Mouse (Mus musculus) heart, embryonic 13.5 days (tissue): ENCODE results near the gene Rbx1. TPM values are rescaled to one million over a fixed set of nuclear protein-coding genes. Genes with fewer than 3 reads are reported as not detected.
"Not testable (repeated sequence)": the region's sequence is repeated elsewhere in the genome, so short reads cannot be mapped to it uniquely, and the experiment has no call there.

Experiments used
- ATAC-seq: fragments of 200-750 bp; cut with Nextera tagmentation; 2 replicates; pipeline ENCODE4 v1.8.0; 2017; ENCODE audit warnings: moderate TSS enrichment; ENCODE audit not compliant: insufficient number of reproducible peaks, low FRiP score, low TSS enrichment; ENCODE audit errors: extremely low read depth
- H3K27ac ChIP-seq: fragments of 300-500 bp; sonication (generic); replicated peaks from 2 replicates; pipeline ENCODE4 v1.5.1; 2015; ENCODE audit warnings: moderate library complexity, mild to moderate bottlenecking, inconsistent platforms
- H3K27me3 ChIP-seq: fragments of 300-500 bp; sonication (generic); replicated peaks from 2 replicates; pipeline ENCODE4 v1.6.1; 2015; ENCODE audit warnings: mild to moderate bottlenecking, inconsistent platforms
- H3K36me3 ChIP-seq: fragments of 300-500 bp; sonication (generic); 2 replicates; pipeline ENCODE4 v1.6.1; 2015; ENCODE audit warnings: mild to moderate bottlenecking, inconsistent platforms
- H3K4me1 ChIP-seq: fragments of 300-500 bp; sonication (generic); 2 replicates; pipeline ENCODE4 v1.6.1; 2015; ENCODE audit warnings: inconsistent platforms
- H3K4me2 ChIP-seq: fragments of 300-500 bp; sonication (generic); 2 replicates; pipeline ENCODE4 v1.6.1; 2015; ENCODE audit warnings: inconsistent platforms, mild to moderate bottlenecking, moderate library complexity
- H3K4me3 ChIP-seq: fragments of 300-500 bp; sonication (generic); 2 replicates; pipeline ENCODE4 v1.5.1; 2015; ENCODE audit warnings: moderate library complexity, mild to moderate bottlenecking, inconsistent platforms
- H3K9ac ChIP-seq: fragments of 300-500 bp; sonication (generic); 2 replicates; pipeline ENCODE4 v1.6.1; 2015; ENCODE audit warnings: inconsistent platforms, mild to moderate bottlenecking, moderate library complexity
- H3K9me3 ChIP-seq: fragments of 300-500 bp; sonication (generic); 2 replicates; pipeline ENCODE4 v1.6.1; 2016; ENCODE audit warnings: inconsistent platforms
- WGBS: fragments of 180-500 bp; shearing (Covaris S2); methylation state at CpG from one replicate; pipeline ENCODE4 v1.1.7; 2015; ENCODE audit warnings: mixed read lengths; 5-methylcytosine and 5-hydroxymethylcytosine counted together
- polyA plus RNA-seq: library from polyadenylated mRNA; unstranded; fragments of >200 nt; fragmentation: Nextera tagmentation; extraction: Ambion mirVana; gene quantifications from 2 replicates; pipeline ENCODE4 v1.2.1, GENCODE M21; 2015

Gene Rbx1
- polyA plus RNA-seq, 1 experiment from 2014 or later = 308 TPM

DNA sequence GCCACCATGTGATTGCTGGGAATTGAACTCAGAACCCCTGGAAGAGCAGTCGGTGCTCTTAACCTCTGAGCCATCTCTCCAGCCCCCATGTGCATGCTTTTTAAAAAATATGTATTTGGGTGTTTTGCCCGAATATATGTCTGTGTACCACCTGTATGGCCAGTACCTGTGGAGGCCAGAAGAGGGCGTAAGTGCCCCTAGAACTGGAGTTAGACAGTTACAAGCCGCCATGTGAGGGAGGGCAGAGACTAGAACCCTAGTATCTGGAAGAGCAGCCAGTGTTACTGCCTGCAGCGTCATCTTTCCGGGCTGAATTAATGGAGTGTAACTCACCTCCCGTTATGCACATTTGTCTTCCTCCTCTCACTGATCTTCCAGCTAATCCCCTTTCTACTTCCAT, 4.6 kb upstream of the Rbx1 start:
- Histone ChIP-seq H3K4me2 (no peak overlapping the region), H3K4me1 (peaks cover 5% of the 10 kb centered on the region), H3K9me3 (peaks cover 7% of the 10 kb centered on the region), H3K4me3 (no peak overlapping the region), H3K27me3 (no peaks in the 10 kb centered on the region), H3K9ac (no peak overlapping the region), H3K27ac (no peak overlapping the region), H3K36me3 (peaks cover 16% of the 10 kb centered on the region)
- ATAC-seq = no peak
- WGBS = 74% methylated on average over 7 of the region's 7 CpGs

DNA sequence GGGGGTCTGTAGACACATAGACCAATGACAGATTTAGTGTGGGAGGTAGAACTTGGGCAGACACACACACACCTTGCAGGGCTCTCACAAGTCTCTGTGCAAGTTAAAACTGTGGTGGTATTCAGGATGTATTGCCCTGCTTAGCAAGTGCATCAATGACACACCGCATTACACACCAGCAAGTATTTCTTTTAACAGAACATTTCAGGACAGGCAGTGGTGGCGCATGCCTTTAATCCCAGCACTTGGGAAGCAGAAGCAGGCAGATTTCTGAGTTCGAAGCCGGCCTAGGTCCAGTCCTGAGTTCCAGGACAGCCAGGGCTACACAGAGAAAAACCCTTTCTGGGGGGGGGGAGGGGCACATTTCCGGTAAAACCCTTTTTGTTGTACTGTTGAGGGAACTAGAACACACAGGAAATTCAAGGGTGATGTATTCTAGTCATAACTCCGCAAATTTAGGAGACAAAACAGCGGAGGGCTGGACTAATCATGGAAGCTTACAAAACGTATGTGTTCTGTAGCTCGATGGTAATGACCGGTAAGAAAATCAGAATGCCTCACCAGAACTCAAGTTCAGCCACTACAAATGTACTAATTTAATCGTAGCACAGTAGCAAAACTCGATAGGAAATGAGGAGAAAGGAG, 958 bp upstream of the Rbx1 start:
- H3K4me3 ChIP-seq = peak overlapping the region; percentile 79
- H3K9me3 ChIP-seq = peaks cover 7% of the 10 kb centered on the region
- H3K4me1 ChIP-seq = peaks cover 17% of the 10 kb centered on the region
- H3K27ac ChIP-seq = peak overlapping the region; percentile 89
- H3K36me3 ChIP-seq = peaks cover 27% of the 10 kb centered on the region
- no peaks in the 10 kb centered on the region for H3K27me3 ChIP-seq
- ATAC-seq = no peak
- peak overlapping the region; percentile 81 for H3K9ac ChIP-seq
- peak overlapping the region; percentile 68 for H3K4me2 ChIP-seq
- WGBS = 73% methylated on average over 12 of the region's 12 CpGs

DNA sequence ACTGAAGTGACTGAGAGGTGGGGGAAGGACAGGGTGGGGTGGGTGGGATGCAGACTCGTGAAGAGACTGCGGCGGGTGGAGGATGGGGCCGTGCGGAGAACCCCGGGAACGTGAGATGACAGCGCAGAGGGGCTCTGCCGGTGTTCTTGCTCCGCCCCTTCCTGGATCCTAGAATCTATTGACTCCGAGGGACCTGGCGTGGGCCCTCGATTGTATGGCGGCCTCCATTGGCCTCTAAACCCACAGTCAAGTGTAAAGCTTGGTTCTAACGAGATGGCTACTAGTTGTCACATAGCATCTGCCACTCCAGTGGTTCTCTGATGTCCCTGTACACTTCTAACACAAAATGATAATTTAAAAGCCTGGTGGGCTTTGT, 630 bp downstream of the Rbx1 start:
- peak overlapping the region; percentile 88 for H3K27ac ChIP-seq
- peaks cover 7% of the 10 kb centered on the region for H3K9me3 ChIP-seq
- 0% methylated on average over 15 of the region's 15 CpGs for WGBS
- peak overlapping the region; percentile 89 for H3K9ac ChIP-seq
- peaks cover 17% of the 10 kb centered on the region for H3K4me1 ChIP-seq
- peak overlapping the region; percentile 79 for H3K4me2 ChIP-seq
- peak overlapping the region; percentile 79 for H3K4me3 ChIP-seq
- H3K27me3 ChIP-seq = no peaks in the 10 kb centered on the region
- ATAC-seq = peak; percentile 39; the same call in 1 of the 2 replicates
- peaks cover 39% of the 10 kb centered on the region for H3K36me3 ChIP-seq

DNA sequence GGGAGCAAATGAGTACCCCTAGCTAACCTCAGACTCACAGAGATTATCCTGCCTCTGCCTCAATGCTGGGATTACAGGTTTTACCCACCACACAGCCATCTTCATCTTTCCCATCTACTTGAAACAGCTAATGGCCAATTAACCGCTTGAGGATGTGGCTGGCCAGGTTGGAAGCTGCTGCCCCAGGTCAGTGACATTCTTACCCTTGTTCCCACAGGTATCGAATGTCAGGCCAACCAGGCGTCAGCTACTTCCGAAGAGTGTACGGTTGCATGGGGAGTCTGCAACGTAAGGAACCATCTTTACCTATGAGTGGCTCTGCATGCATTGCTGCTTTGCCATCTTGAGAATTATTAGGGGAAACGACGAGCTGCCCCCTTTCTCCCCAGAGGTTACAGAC, 4.6 kb downstream of the Rbx1 start:
- Histone ChIP-seq H3K4me2 (no peak overlapping the region), H3K27ac (no peak overlapping the region), H3K9ac (no peak overlapping the region), H3K4me3 (no peak overlapping the region), H3K36me3 (peaks cover 72% of the 10 kb centered on the region), H3K9me3 (no peaks in the 10 kb centered on the region), H3K27me3 (no peaks in the 10 kb centered on the region), H3K4me1 (peaks cover 12% of the 10 kb centered on the region)
- no peak for ATAC-seq
- WGBS = 83% methylated on average over 8 of the region's 8 CpGs

DNA sequence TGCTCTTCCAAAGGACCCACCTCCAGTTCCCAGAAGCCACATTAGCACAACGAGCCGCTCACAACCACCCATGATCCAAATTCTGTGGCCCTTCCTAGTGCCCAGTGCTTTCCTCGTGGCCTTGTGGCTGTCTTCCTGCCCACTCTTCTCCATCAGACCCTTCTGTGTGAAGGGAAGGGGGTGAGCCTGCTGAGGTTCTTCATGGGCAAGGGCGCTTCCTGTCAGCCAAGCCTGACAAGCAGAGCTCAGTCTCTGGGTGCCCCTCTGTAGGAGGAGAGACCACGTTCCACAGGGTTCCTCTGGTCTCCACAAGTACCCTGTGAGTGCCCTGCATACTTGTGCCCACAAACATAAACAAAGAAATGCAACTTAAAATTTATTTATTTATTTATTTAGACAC, 6.2 kb downstream of the Rbx1 start:
- WGBS = 90% methylated on average over 5 of the region's 5 CpGs
- no peak overlapping the region for H3K27ac ChIP-seq

DNA sequence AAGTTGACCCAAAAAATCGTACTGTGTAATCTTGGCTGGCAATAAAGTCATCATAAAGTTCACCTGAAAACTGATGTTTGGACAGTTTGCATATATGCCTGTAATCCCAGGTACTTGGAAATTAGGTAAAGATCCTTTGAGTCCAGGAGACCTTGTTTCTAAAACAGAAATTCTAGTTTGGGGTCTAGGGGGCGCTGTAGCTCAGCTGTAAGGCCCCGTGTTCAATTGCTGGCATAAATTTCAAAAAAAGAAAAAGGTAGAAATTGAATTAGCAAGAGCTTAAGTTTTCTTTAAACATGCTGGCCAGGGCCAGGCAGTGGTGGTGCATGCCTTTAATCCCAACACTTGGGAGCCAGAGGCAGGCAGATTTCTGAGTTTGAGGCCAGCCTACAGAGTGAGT, 9.6 kb downstream of the Rbx1 start:
- no peak for ATAC-seq
- Histone ChIP-seq H3K9ac (no peak overlapping the region), H3K36me3 (peaks cover 55% of the 10 kb centered on the region), H3K27ac (no peak overlapping the region), H3K4me2 (no peak overlapping the region), H3K4me1 (peaks cover 5% of the 10 kb centered on the region), H3K27me3 (no peaks in the 10 kb centered on the region; the same call in 1 of the 2 replicates), H3K9me3 (no peaks in the 10 kb centered on the region), H3K4me3 (no peak overlapping the region)
- 36% methylated on average over 3 of the region's 3 CpGs for WGBS

More for the DNA sequence above, 6.2 kb downstream of the Rbx1 start:
- H3K4me3 ChIP-seq = no peak overlapping the region
- ATAC-seq = no peak
- H3K4me1 ChIP-seq = peaks cover 14% of the 10 kb centered on the region
- no peak overlapping the region for H3K9ac ChIP-seq
- no peaks in the 10 kb centered on the region for H3K9me3 ChIP-seq
- no peaks in the 10 kb centered on the region for H3K27me3 ChIP-seq
- no peak overlapping the region for H3K4me2 ChIP-seq
- peaks cover 76% of the 10 kb centered on the region for H3K36me3 ChIP-seq

DNA sequence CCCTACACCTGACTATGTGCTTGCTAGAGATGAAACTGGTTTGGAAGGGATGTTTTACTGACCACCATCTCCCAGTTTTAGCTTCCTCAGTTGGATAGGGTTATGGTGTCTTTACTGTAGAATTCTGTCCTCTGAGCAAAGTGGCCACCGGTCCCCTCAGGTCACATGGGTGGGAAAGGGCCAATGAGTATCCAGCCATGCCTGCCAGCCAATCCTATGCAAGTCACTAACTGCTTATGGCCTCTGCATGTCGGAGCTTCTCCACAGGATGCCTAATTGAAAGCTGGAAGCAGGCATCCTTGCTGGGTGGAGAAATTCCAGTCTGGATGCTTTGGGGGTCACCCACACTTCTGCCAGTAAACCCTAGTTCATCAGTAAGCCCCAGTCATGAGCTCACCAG, 10.5 kb downstream of the Rbx1 start:
- H3K4me1 ChIP-seq = peaks cover 12% of the 10 kb centered on the region
- H3K36me3 ChIP-seq = peaks cover 46% of the 10 kb centered on the region
- peak overlapping the region; percentile 34; the same call in 1 of the 2 replicates for H3K9ac ChIP-seq
- 4% methylated on average over 2 of the region's 2 CpGs for WGBS
- H3K27me3 ChIP-seq = no peaks in the 10 kb centered on the region; the same call in 1 of the 2 replicates
- peak overlapping the region; percentile 44 for H3K4me2 ChIP-seq
- no peak for ATAC-seq
- no peak overlapping the region for H3K4me3 ChIP-seq
- H3K27ac ChIP-seq = no peak overlapping the region
- H3K9me3 ChIP-seq = no peaks in the 10 kb centered on the region

DNA sequence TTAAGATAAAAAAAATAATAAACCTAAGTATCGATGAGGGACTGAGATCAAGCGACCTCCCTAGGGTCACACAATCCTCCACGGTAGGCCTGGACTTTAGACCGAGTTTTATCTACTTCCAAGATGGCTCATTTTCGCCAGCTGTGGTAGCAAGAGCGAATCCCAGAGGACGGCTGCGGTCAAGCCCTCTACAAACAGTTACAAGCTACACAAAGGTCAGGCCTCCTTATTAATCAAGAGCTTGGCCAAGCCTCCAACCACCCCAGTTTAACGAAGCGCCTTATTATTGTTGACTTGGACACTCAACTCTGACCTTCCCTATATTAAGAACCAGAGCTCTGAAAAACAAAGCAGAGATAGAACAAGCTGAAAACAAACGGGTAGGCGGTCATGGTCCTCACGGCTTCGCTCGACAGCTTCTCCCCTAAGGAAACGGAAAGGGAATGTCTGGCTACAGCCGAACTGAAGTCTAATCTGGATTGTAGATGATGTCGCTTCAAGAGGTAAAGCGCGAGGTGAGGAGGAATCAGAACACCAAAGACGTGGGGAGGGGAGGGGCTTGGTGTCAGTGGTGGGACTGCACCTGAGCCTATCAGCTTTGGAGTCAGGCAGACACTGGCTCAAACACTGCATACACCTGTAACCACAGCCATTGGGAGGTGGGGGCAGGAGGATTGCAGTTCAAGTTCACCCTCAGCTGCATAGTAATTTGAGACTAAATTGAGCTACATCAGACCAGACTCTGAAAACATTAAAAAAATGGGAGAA, 13.5 kb downstream of the Rbx1 start:
- H3K27ac ChIP-seq = no peak overlapping the region
- H3K4me1 ChIP-seq = peaks cover 12% of the 10 kb centered on the region
- H3K4me3 ChIP-seq = no peak overlapping the region
- no peaks in the 10 kb centered on the region; the same call in 1 of the 2 replicates for H3K27me3 ChIP-seq
- WGBS = 59% methylated on average over 21 of the region's 21 CpGs
- ATAC-seq = no peak
- no peak overlapping the region for H3K4me2 ChIP-seq
- H3K9me3 ChIP-seq = no peaks in the 10 kb centered on the region
- peaks cover 15% of the 10 kb centered on the region for H3K36me3 ChIP-seq
- no peak overlapping the region for H3K9ac ChIP-seq

DNA sequence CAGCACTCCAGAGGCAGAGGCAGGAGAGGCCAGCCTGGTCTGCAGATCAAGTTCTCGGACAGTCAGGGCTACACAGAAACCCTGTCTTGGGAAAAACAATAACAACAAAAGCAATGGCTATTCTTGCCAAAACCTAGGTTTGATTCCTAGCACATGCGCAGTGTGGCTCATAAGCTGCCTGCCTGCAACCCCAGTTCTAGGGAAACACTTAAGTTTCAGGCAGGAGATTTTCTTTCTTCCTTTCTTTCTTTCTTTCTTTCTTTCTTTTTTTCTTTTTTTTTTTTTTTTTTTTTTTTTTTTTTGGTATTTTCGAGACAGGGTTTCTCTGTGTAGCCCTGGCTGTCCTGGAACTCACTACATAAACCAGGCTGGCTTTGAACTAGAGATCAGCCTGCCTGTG, 14.2 kb downstream of the Rbx1 start:
- not testable (repeated sequence) for H3K4me2 ChIP-seq, H3K27me3 ChIP-seq, H3K9ac ChIP-seq, H3K27ac ChIP-seq, H3K4me3 ChIP-seq, ATAC-seq, H3K36me3 ChIP-seq, H3K9me3 ChIP-seq
- H3K4me1 ChIP-seq = peaks cover 12% of the 10 kb centered on the region
- whole genome bisulfite sequencing = 67% methylated on average over 3 of the region's 3 CpGs

DNA sequence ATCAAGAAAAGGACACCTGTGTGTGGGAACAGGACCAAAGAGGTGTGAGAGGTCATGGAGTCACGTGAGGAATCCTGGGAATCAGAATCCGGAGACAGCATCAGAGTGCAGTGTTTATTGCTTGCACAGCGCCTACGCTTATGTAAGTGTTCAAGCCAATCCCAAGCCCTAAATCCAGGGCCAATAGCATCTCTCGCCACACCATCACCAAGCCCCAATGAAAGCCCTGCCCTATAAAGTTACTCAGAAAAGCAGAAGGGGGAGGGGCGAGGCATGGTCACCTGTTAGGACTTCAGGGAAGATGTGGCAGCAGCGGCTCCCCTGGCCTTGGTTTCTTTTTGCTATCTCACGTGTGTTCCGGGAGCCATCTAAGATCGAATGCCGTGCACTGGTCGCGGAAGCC, 14.9 kb downstream of the Rbx1 start:
- 16% methylated on average over 13 of the region's 13 CpGs for WGBS
- Histone ChIP-seq H3K9ac (peak overlapping the region; percentile 60), H3K36me3 (peaks cover 2% of the 10 kb centered on the region), H3K4me2 (peak overlapping the region; percentile 66), H3K27ac (no peak overlapping the region), H3K4me3 (peak overlapping the region; percentile 46), H3K9me3 (no peaks in the 10 kb centered on the region), H3K27me3 (no peaks in the 10 kb centered on the region; the same call in 1 of the 2 replicates), H3K4me1 (peaks cover 12% of the 10 kb centered on the region)
- no peak for ATAC-seq

DNA sequence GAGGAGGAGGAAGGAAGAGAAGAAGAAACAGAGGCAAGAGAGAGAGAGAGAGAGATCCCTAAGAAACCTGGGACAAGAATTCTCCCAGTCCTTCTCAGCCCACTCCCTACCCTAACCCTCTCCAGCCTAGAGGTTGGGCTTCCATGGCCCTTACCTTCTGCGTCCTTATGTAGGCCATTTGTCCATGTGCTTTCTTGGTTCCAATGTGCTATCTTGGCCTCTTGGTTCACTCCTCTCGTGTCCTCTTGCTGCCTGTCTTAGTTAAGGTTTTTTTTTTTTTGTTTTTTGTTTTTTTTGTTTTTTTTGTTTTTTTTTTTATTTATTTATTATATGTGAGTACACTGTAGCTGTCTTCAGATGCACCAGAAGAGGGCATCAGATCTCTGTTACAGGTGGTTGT, 16.9 kb downstream of the Rbx1 start:
- Histone ChIP-seq H3K36me3 (no peaks in the 10 kb centered on the region), H3K27me3 (no peaks in the 10 kb centered on the region; the same call in 1 of the 2 replicates), H3K4me1 (0 out of 2 replicates have a peak, but pooled peaks cover 7% of the 10 kb centered on the region), H3K27ac (no peak overlapping the region), H3K4me2 (no peak overlapping the region), H3K4me3 (no peak overlapping the region), H3K9ac (no peak overlapping the region), H3K9me3 (no peaks in the 10 kb centered on the region)
- 74% methylated on average over 2 of the region's 2 CpGs for WGBS
- ATAC-seq = no peak
